Mouse (Mus musculus) layer of hippocampus, postnatal 14 days (tissue): ENCODE measurements around the gene Snrpd3. TPM values are rescaled to one million over a fixed set of nuclear protein-coding genes. Genes with fewer than 3 reads are reported as not detected.
A peak's percentile ranks its signal among the peaks of the same experiment; 100 is the strongest.

ENCODE experiments used
- DNase-seq, 2 experiments: peaks; one replicate each; pipeline ENCODE4 v3.0.0; 2021 to 2022; ENCODE audit warnings: low spot score in 2 of 2, mixed read lengths in 1 of 2
- total RNA-seq, 2 experiments: library from RNA; stranded (reverse); gene quantifications; 2 replicates each; pipeline ENCODE4 v1.2.3; 2021

Gene Snrpd3
- total RNA-seq, 2 experiments from 2014 or later: 71.1 to 77.5 TPM

- DNase-seq: no peak
Measured at GRCm38 (mm10) chr10:75531532-75532090, 14.3 kb downstream of the Snrpd3 start.

- DNase-seq: no peak
Measured at GRCm38 (mm10) chr10:75534216-75534615, 16.9 kb downstream of the Snrpd3 start.

DNA sequence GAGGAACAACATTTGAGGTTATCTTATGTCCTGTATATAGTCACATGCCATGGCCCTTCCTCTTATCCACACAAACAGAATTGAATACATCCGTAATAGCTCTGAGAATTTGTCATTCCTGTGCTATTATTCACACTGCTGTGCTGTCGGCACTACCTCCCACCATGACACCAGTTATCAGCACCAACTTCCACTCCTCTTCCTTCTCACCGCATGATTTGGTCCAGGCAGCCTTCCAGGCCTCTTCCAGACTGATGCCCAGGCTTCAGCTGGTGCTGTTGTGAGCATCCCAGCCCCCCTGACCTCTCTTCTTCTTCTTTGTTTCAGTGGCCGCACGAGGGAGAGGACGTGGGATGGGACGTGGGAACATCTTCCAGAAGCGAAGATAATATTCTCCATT lies 17.6 kb downstream of the Snrpd3 start:
- DNase-seq: no peak

- no peak for DNase-seq
Measured at GRCm38 (mm10) chr10:75535423-75535822, 18.1 kb downstream of the Snrpd3 start.

DNA sequence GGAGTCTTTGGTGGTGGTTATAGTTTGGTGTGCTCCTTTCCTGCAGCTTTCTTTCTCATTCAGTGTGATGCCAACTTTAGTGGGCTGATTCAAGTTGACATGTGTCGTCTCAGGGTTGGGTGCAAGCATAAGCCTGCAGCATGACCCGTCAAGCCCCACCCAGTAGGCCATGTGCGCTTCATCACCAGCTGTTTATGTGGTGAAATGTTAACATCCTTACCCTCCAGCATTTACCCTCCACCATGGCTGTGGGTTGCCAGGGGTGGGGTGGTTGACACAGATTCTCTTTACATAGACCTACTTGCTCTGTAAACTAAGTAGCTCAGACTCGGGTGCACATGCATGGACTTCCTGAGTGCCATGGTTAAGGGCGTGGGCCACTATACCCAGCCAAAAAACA lies 18.8 kb downstream of the Snrpd3 start:
- no peak for DNase-seq

GRCm38 (mm10) chr10:75547901-75548300 lies 30.6 kb downstream of the Snrpd3 start:
- no peak for DNase-seq

GRCm38 (mm10) chr10:75548486-75548885 lies 31.1 kb downstream of the Snrpd3 start:
- no peak for DNase-seq

- DNase-seq: no peak
Measured at GRCm38 (mm10) chr10:75549886-75550285, 32.5 kb downstream of the Snrpd3 start.

DNA sequence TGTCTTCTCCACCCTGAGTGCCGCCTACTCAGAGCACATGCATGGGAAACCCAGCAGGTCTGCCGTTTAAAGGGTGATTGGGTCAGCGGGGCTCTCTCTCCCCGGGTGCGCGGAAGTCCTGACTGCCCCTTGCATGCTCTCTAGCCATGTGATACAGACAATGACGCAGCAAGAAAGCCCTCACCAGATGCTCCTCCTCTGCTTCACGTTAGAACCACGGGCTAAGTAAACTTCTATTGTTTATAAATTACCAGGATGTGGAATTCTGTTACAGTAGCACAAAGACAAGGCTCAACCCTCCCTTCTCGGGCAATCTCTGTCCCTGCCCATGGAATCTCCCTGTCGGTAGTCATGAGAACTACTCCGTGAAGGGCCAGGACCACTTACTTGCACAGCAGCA lies 33.8 kb downstream of the Snrpd3 start:
- no peak for DNase-seq

- no peak for DNase-seq
Measured at GRCm38 (mm10) chr10:75552106-75552505, 34.8 kb downstream of the Snrpd3 start.

DNA sequence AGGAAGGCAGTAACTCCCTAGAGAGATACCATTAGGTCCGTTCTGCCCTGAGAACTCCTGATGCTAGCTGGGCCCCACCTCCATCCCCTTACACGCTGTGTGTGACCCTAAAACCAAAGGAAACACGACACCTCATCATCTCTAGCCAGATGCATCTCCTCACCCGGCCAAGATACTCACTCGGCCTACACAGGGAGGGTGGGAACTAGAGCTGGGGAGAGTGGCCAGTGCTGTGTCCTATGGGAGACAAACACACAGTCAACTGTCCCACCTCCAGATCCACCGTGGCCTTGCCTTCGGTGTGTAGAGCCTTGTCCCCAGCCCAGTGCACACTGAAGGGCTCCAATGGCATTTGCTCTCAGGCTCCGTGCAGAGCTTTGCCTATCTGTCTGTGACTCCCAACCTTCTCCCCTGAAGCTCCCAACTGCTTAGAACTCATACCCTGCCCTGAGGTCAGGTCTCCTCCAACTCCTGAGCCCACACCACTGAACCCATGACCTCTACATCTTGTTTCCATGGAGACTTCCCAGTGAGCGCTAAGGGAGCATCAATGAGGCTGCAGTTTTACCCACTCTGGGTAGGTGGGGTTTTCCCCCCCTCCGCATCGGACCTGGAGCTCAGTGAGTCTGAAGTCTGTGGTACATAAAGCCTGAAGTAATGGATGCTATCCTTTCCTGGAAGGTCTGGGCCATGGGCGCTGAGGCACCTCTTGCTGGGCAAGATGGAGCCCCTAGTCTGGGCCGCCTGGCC lies 35.5 kb downstream of the Snrpd3 start:
- DNase-seq: no peak

GRCm38 (mm10) chr10:75554090-75554489 lies 36.7 kb downstream of the Snrpd3 start:
- no peak for DNase-seq

DNA sequence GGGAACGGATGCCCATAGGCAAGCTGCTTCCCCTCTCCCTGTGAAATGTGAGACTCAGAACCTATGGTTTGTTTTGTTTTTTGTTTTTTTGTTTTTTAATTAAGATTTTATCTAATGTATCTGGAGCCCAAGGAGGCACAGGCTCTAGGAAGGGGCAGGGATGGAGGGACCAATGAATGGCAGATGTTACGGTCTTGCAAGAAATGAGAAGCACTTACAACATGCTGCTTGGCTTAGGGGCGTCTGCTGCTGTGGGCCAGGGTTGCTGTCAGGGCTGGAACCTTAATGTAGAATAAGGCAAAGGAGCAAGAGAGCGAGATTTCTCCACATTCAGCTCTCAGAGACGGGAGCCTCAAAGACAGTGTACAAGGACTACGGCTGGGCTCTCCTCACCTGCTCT lies 38.2 kb downstream of the Snrpd3 start:
- no peak for DNase-seq

DNA sequence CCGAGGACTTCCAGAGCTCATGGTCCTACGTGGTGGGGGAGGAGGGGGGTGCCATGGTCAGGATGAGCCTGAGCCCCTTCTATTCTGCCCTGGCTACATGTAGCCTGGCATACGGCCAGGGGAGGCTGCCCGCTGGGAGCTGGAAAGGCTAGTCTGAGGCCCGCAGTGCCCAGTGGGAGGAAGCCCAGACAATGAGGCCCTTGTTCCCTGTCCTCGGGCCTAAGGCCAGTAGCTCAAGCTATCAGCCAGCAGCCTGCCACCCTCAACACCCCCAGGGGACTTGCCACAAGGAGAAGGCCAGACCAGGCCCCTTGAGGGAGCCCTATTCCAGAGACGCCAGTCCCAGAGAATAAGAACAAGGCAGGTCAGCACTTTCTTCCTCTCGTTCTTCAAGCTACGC lies 38.7 kb downstream of the Snrpd3 start:
- peak; percentile 73 to 87 for DNase-seq

DNA sequence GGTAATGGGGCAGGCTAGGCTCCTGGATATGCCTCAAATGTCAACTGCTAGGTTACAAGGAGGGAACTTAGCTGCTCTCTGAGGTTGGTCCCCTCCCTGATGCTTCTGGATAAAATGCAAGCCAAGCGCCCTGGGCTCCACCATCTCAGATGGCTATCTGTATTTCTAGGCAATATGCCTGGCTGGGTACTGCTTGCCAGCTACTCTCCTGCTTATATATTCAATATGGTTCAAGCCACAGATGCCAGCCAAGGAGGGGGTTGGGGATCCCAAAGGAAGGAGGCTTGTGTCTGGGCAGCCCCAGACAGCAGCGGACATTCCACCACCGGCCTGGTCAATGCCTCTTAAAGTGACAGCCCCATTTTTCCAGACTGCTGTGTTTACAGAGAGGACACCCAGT lies 41.2 kb downstream of the Snrpd3 start:
- DNase-seq: peak; percentile 33 to 47

GRCm38 (mm10) chr10:75559041-75559675 lies 41.8 kb downstream of the Snrpd3 start:
- no peak for DNase-seq

DNA sequence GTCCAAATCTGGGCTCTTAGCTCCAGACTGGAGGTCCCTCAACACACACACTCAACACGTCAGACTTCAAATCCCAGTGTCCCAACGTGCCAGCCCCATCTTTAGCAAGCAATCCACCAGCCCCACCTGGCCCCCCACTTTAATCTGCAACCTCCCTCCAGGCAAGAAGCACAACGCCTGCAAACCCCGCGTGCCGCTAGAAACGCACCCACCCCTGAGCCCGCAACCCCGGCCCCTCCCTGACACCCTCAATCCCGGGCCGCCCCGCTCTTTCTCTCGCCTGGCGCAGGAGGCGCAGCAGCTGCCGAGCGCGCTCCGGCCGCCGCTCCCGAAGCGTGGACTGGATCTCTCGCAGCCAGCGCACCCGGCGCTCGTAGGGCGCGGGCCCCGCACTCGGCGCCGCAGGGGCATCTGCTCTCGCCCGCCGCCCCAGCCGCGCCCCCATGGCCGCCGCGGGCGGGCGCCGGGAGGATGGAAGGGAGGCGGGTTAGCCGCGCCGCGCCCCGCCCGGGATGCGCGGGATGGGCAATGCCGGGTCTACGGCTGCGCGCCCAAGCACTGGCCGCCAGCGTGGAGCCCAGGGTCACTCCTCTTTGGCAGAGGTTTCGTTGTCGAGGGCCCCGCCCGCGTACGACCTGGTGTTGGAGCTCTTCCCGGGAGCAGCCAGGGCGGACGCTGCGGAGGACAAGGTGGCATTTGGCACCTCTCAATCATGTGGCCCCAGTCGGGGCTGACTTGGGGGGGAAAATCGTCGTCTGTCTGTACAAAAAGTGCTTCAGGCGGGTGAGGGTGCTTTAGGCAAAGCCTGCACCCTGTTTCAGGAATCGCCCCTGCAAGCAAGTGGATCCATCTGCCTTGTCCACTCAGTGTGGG lies 42.6 kb downstream of the Snrpd3 start, which contains the start of gene Lrrc75b:
Gene Lrrc75b, minus strand, starts transcription at position 655 of the 873 bp plus-strand sequence.
- DNase-seq: peak; percentile 20 to 48

DNA sequence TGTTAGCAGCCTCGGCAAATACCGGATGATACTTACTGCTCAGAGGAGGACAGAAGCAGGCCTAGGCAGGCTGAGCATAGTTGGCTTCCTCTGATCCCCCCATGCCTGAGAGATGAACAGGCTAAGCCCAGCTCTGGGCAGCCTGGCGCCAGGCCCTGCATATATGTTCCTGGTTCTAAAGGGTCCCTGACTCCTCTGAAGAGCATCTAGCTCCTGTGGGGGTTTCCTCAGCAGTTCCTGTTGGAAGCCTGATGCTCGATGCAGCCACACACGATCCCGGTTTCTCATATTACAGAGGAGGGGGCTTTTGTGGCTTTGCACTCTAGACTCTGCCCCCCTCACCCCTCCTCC lies 43.2 kb downstream of the Snrpd3 start:
- no peak for DNase-seq

- DNase-seq: no peak
Measured at GRCm38 (mm10) chr10:75561071-75561654, 43.8 kb downstream of the Snrpd3 start, which contains the start of gene Ggt1. Gene Ggt1, plus strand, starts transcription at chr10:75561604.

DNA sequence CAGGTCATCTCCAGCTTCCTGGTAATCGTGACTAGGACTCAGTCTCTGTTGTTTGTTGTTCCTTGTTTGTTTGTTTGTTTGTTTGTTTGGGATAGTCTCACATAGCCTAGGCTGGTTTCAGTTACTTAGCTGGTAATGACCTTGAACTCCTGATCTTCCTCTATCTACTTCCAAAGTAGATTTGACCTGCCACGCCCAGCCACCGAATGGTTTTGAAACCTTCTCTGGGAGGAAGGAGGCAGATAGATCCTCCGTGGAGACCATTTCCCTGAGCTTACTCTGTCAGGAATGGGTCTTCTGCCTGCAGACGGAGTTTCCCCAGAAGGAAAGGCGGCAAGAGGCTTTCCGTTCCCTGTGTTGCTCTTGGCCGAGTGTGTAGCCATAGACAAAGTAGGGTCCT lies 45.2 kb downstream of the Snrpd3 start:
- no peak for DNase-seq

DNA sequence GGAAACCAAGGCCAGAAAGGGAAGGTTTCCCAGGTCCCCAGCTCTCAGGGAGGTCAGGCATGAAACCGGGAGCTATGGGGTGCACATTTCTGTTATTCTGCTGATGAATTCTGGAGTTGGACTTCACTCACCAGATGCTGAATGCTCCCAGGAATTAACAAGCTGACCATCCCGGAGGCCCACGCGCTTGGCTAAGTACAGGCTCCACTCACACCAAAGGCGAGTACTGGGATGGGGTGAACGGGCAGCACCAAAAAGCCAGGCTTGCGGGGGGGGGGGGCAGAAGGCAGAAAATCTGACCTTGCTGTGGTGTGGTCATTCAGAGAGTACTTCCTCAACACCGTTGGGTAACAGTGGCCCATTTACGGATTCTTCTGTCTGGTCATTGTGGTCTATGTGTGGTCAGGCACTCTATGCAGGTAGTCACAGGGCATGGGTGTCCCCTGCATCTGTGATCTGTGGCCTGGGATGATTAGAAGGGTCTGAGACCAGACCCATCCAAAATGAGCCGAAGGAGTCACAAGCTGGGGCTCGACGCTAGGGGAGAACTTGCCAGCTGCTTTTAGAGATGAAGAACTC lies 47.4 kb downstream of the Snrpd3 start:
- no peak for DNase-seq
